Mouse (Mus musculus): ENCODE data around the gene Fgf6.

Fgf6 gene

GRCm38 (mm10) chr6:127056990-127057588 is 41.7 kb downstream of the Fgf6 start:
- Histone ChIP-seq H3K27me3 (ENCODE audit: insufficient read depth, low read length) (peaks cover 7% of the 10 kb centered on the region; the same call in 1 of the 2 replicates), H3K4me3 (replicated peaks; ENCODE audit: low read length) (no peak overlapping the region), H3K36me3 (ENCODE audit: insufficient read depth, low read length) (no peaks in the 10 kb centered on the region), H3K4me1 (replicated peaks; ENCODE audit: low read depth, low read length) (no peaks in the 10 kb centered on the region), H3K9me3 (ENCODE audit: low read length) (no peaks in the 10 kb centered on the region)
- no peak for TF ChIP-seq POU5F1 (IDR thresholded peaks at IDR 0.05; ENCODE audit: borderline replicate concordance, low read length)
- TF ChIP-seq CTCF (conservative IDR thresholded peaks at IDR 0.05; ENCODE audit: low read length) = no peak
- no peak for TF ChIP-seq NANOG (IDR thresholded peaks at IDR 0.05; ENCODE audit: borderline replicate concordance, low read length)

GRCm38 (mm10) chr6:127059975-127060374 is 44.6 kb downstream of the Fgf6 start:
- Histone ChIP-seq H3K9me3 (ENCODE audit: low read length) (no peaks in the 10 kb centered on the region), H3K36me3 (ENCODE audit: insufficient read depth, low read length) (no peaks in the 10 kb centered on the region), H3K27me3 (ENCODE audit: insufficient read depth, low read length) (peaks cover 22% of the 10 kb centered on the region), H3K4me3 (replicated peaks; ENCODE audit: low read length) (no peak overlapping the region), H3K4me1 (replicated peaks; ENCODE audit: low read depth, low read length) (peaks cover 5% of the 10 kb centered on the region)
- TF ChIP-seq NANOG (IDR thresholded peaks at IDR 0.05; ENCODE audit: borderline replicate concordance, low read length) (no peak), CTCF (conservative IDR thresholded peaks at IDR 0.05; ENCODE audit: low read length) (no peak), POU5F1 (IDR thresholded peaks at IDR 0.05; ENCODE audit: borderline replicate concordance, low read length) (no peak)

- H3K4me1 ChIP-seq (replicated peaks; ENCODE audit: low read depth, low read length) = peaks cover 5% of the 10 kb centered on the region
- H3K27me3 ChIP-seq (ENCODE audit: insufficient read depth, low read length) = peaks cover 36% of the 10 kb centered on the region
- TF ChIP-seq CTCF (conservative IDR thresholded peaks at IDR 0.05; ENCODE audit: low read length) (no peak), POU5F1 (IDR thresholded peaks at IDR 0.05; ENCODE audit: borderline replicate concordance, low read length) (no peak), NANOG (IDR thresholded peaks at IDR 0.05; ENCODE audit: borderline replicate concordance, low read length) (no peak)
- H3K4me3 ChIP-seq (replicated peaks; ENCODE audit: low read length) = no peak overlapping the region
- H3K36me3 ChIP-seq (ENCODE audit: insufficient read depth, low read length) = no peaks in the 10 kb centered on the region
- no peaks in the 10 kb centered on the region for H3K9me3 ChIP-seq (ENCODE audit: low read length)
Measured at GRCm38 (mm10) chr6:127063915-127064314, 48.5 kb downstream of the Fgf6 start.

- H3K9me3 ChIP-seq (ENCODE audit: low read length) = no peaks in the 10 kb centered on the region
- TF ChIP-seq NANOG (IDR thresholded peaks at IDR 0.05; ENCODE audit: borderline replicate concordance, low read length) (no peak), POU5F1 (IDR thresholded peaks at IDR 0.05; ENCODE audit: borderline replicate concordance, low read length) (no peak), CTCF (conservative IDR thresholded peaks at IDR 0.05; ENCODE audit: low read length) (no peak)
- peaks cover 5% of the 10 kb centered on the region for H3K4me1 ChIP-seq (replicated peaks; ENCODE audit: low read depth, low read length)
- H3K36me3 ChIP-seq (ENCODE audit: insufficient read depth, low read length) = no peaks in the 10 kb centered on the region
- peaks cover 36% of the 10 kb centered on the region for H3K27me3 ChIP-seq (ENCODE audit: insufficient read depth, low read length)
- H3K4me3 ChIP-seq (replicated peaks; ENCODE audit: low read length) = no peak overlapping the region
Measured at GRCm38 (mm10) chr6:127064815-127065214, 49.4 kb downstream of the Fgf6 start.

- TF ChIP-seq NANOG (IDR thresholded peaks at IDR 0.05; ENCODE audit: borderline replicate concordance, low read length) = no peak
- TF ChIP-seq POU5F1 (IDR thresholded peaks at IDR 0.05; ENCODE audit: borderline replicate concordance, low read length) = no peak
- no peak for TF ChIP-seq CTCF (conservative IDR thresholded peaks at IDR 0.05; ENCODE audit: low read length)
- Histone ChIP-seq H3K36me3 (ENCODE audit: insufficient read depth, low read length) (no peaks in the 10 kb centered on the region), H3K27me3 (ENCODE audit: insufficient read depth, low read length) (peaks cover 38% of the 10 kb centered on the region), H3K4me1 (replicated peaks; ENCODE audit: low read depth, low read length) (peaks cover 31% of the 10 kb centered on the region), H3K9me3 (ENCODE audit: low read length) (no peaks in the 10 kb centered on the region), H3K4me3 (replicated peaks; ENCODE audit: low read length) (no peak within 1 kb of the TSS)
Measured at GRCm38 (mm10) chr6:127072817-127073216, 57.4 kb downstream of the Fgf6 start, which contains the start of gene Fgf23. Fgf23 (plus strand) TSS chr6:127072902.

Data from E14TG2a.4 (cell line).